In the genomic region with DNA sequence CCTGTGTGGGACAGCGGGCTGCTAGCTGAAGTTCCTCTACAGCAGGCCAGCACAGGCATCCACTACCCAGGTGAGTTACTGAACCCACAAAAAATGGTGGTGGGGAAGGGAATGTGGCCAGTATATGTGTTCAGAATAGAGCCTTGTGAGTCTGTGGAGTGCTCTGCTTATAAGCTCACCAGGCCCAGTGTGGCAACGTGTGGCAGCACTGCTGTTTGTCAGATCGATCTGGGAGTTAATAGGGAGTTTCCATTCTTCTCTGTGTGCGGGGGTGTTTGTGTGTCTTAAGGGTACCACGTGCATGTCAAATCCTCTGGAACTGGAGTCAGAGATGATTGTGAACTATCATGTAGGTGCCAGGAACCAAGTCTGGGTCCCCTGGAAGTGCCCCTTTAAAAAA, we compare ENCODE assay signal across 20 mouse cellular contexts. TPM values are rescaled to one million over a fixed set of nuclear protein-coding genes. Genes with fewer than 3 reads are reported as not detected.
"Had no signal": no experiment of that assay in that cellular context is flagged by ENCODE, and none has a peak within 500 bp of the region (broad histone marks: within the 10 kb centered on the region; RNA-seq: fewer than 3 reads in every experiment).

No protein-coding gene starts in this region.

- H3K9ac ChIP-seq: liver, embryonic 15.5 days; lung, embryonic 15.5 days; midbrain, embryonic 12.5 days; midbrain, embryonic 15.5 days; neural tube, embryonic 12.5 days had no signal

- H3K27me3 ChIP-seq: liver, embryonic 15.5 days; lung, embryonic 15.5 days; megakaryocyte, embryonic 14.5 days; midbrain, embryonic 12.5 days; midbrain, embryonic 15.5 days; neural tube, embryonic 12.5 days had no signal

- DNase-seq: lung, adult 2 months; right cerebral cortex, postnatal 25 days; right cerebral cortex, postnatal 4 days; spleen, adult 18-20 months; thymus, adult 18-20 months; thymus, postnatal 14 days; thymus, postnatal 36 days had no signal

- H3K4me2 ChIP-seq: liver, embryonic 15.5 days; lung, embryonic 15.5 days; midbrain, embryonic 12.5 days; midbrain, embryonic 15.5 days; neural tube, embryonic 12.5 days had no signal

- H3K9me3 ChIP-seq: liver, embryonic 15.5 days; lung, embryonic 15.5 days; megakaryocyte, embryonic 14.5 days; midbrain, embryonic 12.5 days; midbrain, embryonic 15.5 days; neural tube, embryonic 12.5 days had no signal

- H3K27ac ChIP-seq: liver, embryonic 15.5 days; lung, embryonic 15.5 days; macrophage; midbrain, embryonic 12.5 days; midbrain, embryonic 15.5 days; neural tube, embryonic 12.5 days had no signal

- H3K4me1 ChIP-seq: lung, embryonic 15.5 days; midbrain, embryonic 12.5 days; midbrain, embryonic 15.5 days; neural tube, embryonic 12.5 days had no signal

- H3K4me3 ChIP-seq: liver, embryonic 15.5 days; lung, embryonic 15.5 days; megakaryocyte, embryonic 14.5 days; midbrain, embryonic 12.5 days; midbrain, embryonic 15.5 days; neural tube, embryonic 12.5 days had no signal

- ATAC-seq: lung, postnatal 0 days; midbrain, embryonic 15.5 days had no signal

RNA-seq across cellular contexts. Expression of gene Gm10401, which starts 1.4 kb away (rescaled TPM):
- total RNA-seq: megakaryocyte progenitor cell, adult 5-6 weeks; midbrain, postnatal 0 days; monocyte, adult 5-6 weeks; neutrophil, adult 5-6 weeks had no signal
- polyA plus RNA-seq: lung, adult 2 months; small intestine, adult 2 months had no signal
